Mouse (Mus musculus) B cell, adult (primary cell): ENCODE data around the gene Tfr2. TPM values are rescaled to one million over a fixed set of nuclear protein-coding genes. Genes with fewer than 3 reads are reported as not detected.

ENCODE experiments used
- total RNA-seq: library from RNA; stranded (reverse); gene quantifications from 4 replicates; pipeline ENCODE4 v1.2.4, GENCODE M21; 2023; ENCODE audit not compliant: inconsistent age

Gene Tfr2
- 0.29 to 1.5 TPM (median 0.71 TPM) in 4 replicates for total RNA-seq

DNA sequence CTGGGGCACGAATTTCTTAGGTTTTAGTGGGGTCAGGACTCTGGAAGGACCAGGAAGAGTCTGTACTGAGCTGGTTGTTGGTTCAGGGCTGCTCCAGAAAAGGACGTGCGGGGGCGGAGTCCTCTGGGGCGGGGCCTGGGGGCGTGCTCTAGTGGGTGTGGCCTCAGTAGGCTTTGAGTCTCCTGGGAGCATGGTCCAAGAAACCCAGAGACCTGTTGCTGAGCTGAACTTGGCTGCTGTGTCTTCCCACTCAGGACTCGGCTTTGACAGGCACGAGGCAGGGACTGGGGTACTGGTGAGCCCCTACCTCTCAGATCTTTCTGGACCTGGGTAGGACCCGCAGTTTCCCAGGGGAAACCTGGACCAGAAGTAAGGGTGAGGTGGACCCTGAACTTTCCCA, at the start of gene Tfr2:
Gene Tfr2 (plus strand): TSS at position 176 of the 400 bp plus-strand sequence.

GRCm38 (mm10) chr5:137533117-137533827, 36.4 kb upstream of the Tfr2 start, which contains the start of the genes Epo and Gnb2:
TSS of gene Epo (minus strand) at chr5:137533242.
TSS of gene Gnb2 (minus strand) at chr5:137533510.

GRCm38 (mm10) chr5:137553411-137553837, 16.2 kb upstream of the Tfr2 start, which contains the start of gene Actl6b:
TSS of gene Actl6b (plus strand) at chr5:137553517.

GRCm38 (mm10) chr5:137600619-137601364, 31.2 kb downstream of the Tfr2 start, which contains the start of gene Mospd3:
TSS of gene Mospd3 (minus strand) at chr5:137601058.

DNA sequence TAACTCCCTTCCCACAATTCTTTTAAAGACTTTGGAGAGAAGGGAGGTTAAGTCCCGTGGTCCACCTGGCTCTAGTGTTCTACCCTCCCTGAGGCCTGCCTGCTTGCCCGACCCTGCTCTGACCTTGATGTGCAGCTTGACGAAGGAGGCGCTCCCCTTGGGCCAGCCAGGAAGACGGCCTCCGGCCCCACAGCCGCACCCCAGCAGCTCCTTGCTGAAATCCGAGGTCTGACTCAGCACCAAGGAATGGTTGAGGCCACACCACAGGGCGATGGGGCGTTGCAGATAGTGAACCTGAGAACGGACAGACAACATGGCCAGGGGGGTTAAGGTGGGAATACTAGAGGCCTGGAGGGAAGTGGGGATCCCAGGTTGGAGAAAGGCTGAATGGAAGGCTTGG, 43.9 kb downstream of the Tfr2 start, which contains the start of gene Pcolce:
Gene Pcolce (minus strand): TSS at position 235 of the 400 bp plus-strand sequence.

DNA sequence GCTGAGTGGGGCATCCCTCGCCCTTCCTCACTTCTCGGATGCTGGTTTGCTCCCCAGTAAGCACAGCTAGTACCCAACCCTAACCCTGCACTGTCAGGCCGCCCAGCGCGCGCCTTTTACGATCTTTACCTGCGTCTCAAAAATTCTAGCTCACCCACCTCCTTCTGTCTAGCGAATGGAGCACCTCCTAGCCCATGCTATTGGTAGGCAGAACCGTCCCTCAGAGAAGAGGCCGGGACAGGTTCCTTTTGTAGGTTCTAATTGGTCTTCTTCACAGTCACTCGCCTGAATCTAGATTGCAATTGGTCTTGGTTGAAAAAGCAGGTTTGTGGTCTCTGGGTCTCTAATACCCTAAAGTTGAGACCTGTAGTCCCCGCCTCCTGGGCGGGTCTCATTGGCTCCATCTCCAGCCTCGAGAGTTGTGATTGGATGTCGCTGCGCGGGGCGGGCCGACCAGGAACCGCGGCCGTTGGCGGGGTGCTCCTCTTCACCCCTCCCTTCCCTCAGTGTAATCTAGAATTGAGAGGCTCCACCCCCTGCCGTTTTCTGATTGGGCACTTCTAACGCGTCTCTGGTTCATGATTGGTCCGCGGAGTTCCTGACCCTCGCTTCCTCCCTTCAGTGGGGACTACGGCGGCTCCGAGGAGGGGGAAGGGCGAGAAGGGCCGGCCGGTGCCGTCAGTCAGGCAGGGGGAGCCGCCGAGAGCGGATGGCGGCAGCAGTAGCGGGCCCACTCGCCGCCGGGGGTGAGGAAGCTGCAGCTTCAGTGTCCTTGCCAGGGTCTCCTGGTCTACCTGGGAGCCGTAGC, 59.1 kb downstream of the Tfr2 start, which contains the start of the genes Fbxo24, Lrch4 and Gm20605:
Gene Fbxo24 (minus strand): TSS at position 505 of the 808 bp plus-strand sequence.
Gene Lrch4 (plus strand): TSS at position 624 of the 808 bp plus-strand sequence.
Gene Gm20605 (plus strand): TSS at position 678 of the 808 bp plus-strand sequence.

Other genes with a start within 250 kb of the Tfr2 start
- gene Slc12a9, start 236.2 kb upstream of the Tfr2 start, total RNA-seq, result 19.7 to 22.5 TPM (median 20.8 TPM) in 4 replicates
- not detected in 4 replicates for gene Ephb4, start 219.7 kb upstream of the Tfr2 start, total RNA-seq
- gene Zan, start 92.8 kb upstream of the Tfr2 start, total RNA-seq, result not detected in 4 replicates
- gene Pop7, start 67.3 kb upstream of the Tfr2 start, total RNA-seq, result 30.1 to 38.1 TPM (median 33.0 TPM) in 4 replicates
- 114 to 121 TPM (median 115 TPM) in 4 replicates for gene Gigyf1, start 51.3 kb upstream of the Tfr2 start, total RNA-seq
- gene Epo, start 36.6 kb upstream of the Tfr2 start, total RNA-seq, result not detected in 4 replicates
- 346 to 423 TPM (median 404 TPM) in 4 replicates for gene Gnb2, start 36.3 kb upstream of the Tfr2 start, total RNA-seq
- gene Actl6b, start 16.3 kb upstream of the Tfr2 start, total RNA-seq, result not detected in 4 replicates
- 32.1 to 44.5 TPM (median 37.3 TPM) in 4 replicates for gene Mospd3, start 31.2 kb downstream of the Tfr2 start, total RNA-seq
- gene Pcolce, start 43.9 kb downstream of the Tfr2 start, total RNA-seq, result 1.1 to 2.3 TPM (median 1.5 TPM) in 4 replicates
- 0.22 to 0.45 TPM (median 0.30 TPM) in 3 of 4 replicates, not detected in the other for gene Fbxo24, start 59.2 kb downstream of the Tfr2 start, total RNA-seq
- gene Lrch4, start 59.3 kb downstream of the Tfr2 start, total RNA-seq, result 206 to 213 TPM (median 209 TPM) in 4 replicates
- 58.1 to 62.4 TPM (median 60.8 TPM) in 4 replicates for gene Gm20605, start 59.3 kb downstream of the Tfr2 start, total RNA-seq
- gene Sap25, start 71.5 kb downstream of the Tfr2 start, total RNA-seq, result 84.0 to 92.8 TPM (median 85.8 TPM) in 4 replicates
- gene Irs3, start 75.9 kb downstream of the Tfr2 start, total RNA-seq, result not detected in 4 replicates
- 17.4 to 20.9 TPM (median 18.1 TPM) in 4 replicates for gene Agfg2, start 114.9 kb downstream of the Tfr2 start, total RNA-seq
- 0.21 to 0.48 TPM (median 0.42 TPM) in 4 replicates for gene Nyap1, start 171.8 kb downstream of the Tfr2 start, total RNA-seq
- gene Tsc22d4, start 175.9 kb downstream of the Tfr2 start, total RNA-seq, result 201 to 221 TPM (median 212 TPM) in 4 replicates
- 19.3 to 26.7 TPM (median 22.2 TPM) in 4 replicates for gene Ppp1r35, start 209.0 kb downstream of the Tfr2 start, total RNA-seq
- gene Mepce, start 217.8 kb downstream of the Tfr2 start, total RNA-seq, result 82.8 to 102 TPM (median 90.4 TPM) in 4 replicates
- gene Zcwpw1, start 218.0 kb downstream of the Tfr2 start, total RNA-seq, result 19.2 to 24.6 TPM (median 22.6 TPM) in 4 replicates